Mouse (Mus musculus) macrophage (primary cell): Measurements from ENCODE around the gene Cercam. TPM values are rescaled to one million over a fixed set of nuclear protein-coding genes. Genes with fewer than 3 reads are reported as not detected.

Experiments used
- H3K27ac ChIP-seq: fragments of 350-480 bp; formaldehyde crosslinking; 2 replicates; pipeline ENCODE4 v1.9.0; 2021
- H3K36me3 ChIP-seq: fragments of 350-480 bp; formaldehyde crosslinking; 2 replicates; pipeline ENCODE4 v1.9.0; 2021; ENCODE audit errors: inconsistent target
- H3K4me3 ChIP-seq: fragments of 350-480 bp; formaldehyde crosslinking; 2 replicates; pipeline ENCODE4 v1.9.0; 2021; ENCODE audit errors: inconsistent target
- H3K79me2 ChIP-seq: fragments of 350-480 bp; formaldehyde crosslinking; 2 replicates; pipeline ENCODE4 v1.9.0; 2021; ENCODE audit errors: inconsistent target
- WGBS: methylation state at CpG from one replicate; pipeline ENCODE4 v1.1.7; 2026; ENCODE audit warnings: inconsistent platforms; ENCODE audit not compliant: missing documents; 5-methylcytosine and 5-hydroxymethylcytosine counted together
- polyA plus RNA-seq: library from polyadenylated mRNA; stranded (reverse); fragments of 250-400 nt; gene quantifications from 3 replicates; pipeline ENCODE4 v1.2.4, GENCODE M21; 2018; ENCODE audit warnings: inconsistent platforms
- total RNA-seq, 78 experiments: library from RNA; depleted of rRNA; stranded (reverse); fragments of 250-400 nt; gene quantifications; 1 replicate in 9 of 78; 2 replicates in 24 of 78; 3 replicates in 43 of 78; 4 replicates in 2 of 78; pipeline ENCODE4 v1.2.4; 2018; ENCODE audit warnings: inconsistent platforms in 56 of 78

Cercam gene
- 10 to 100 TPM in 15 of 26 experiments, 1 to 10 TPM in 11; 2.3 to 23.6 (median 12.3) TPM for total RNA-seq (2018; cell fraction: chromatin; rRNA removed)
- total RNA-seq (2018; cell fraction: cytosol; rRNA removed) = 10 to 100 TPM in 22 of 26 experiments, 1 to 10 TPM in 4; 8.8 to 26.8 (median 13.1) TPM
- 10 to 100 TPM in 25 of 26 experiments, 1 to 10 TPM in 1; 9.0 to 32.3 (median 17.0) TPM for total RNA-seq (2018; cell fraction: nucleus; rRNA removed)
- polyA plus RNA-seq = 7.3 to 16.8 TPM (median 15.9 TPM) in 3 replicates

GRCm38 (mm10) chr2:29868949-29869645 lies at the start of gene Cercam:
Gene Cercam (plus strand): TSS chr2:29869164.
- Histone ChIP-seq H3K27ac (peak within 1 kb of the TSS; percentile 54), H3K4me3 (peak within 1 kb of the TSS; percentile 58)

GRCm38 (mm10) chr2:29819363-29819762 lies 49.6 kb upstream of the Cercam start:
- Histone ChIP-seq H3K4me3 (no peak overlapping the region), H3K27ac (no peak overlapping the region), H3K79me2 (no peaks in the 10 kb centered on the region), H3K36me3 (peaks cover 18% of the 10 kb centered on the region; the same call in 1 of the 2 replicates)
- 74% methylated on average over 2 of the region's 2 CpGs for WGBS

More at GRCm38 (mm10) chr2:29868949-29869645, at the start of gene Cercam:
- WGBS = 1% methylated on average over 40 of the region's 44 CpGs
- Histone ChIP-seq H3K79me2 (no peaks in the 10 kb centered on the region), H3K36me3 (no peaks in the 10 kb centered on the region)

DNA sequence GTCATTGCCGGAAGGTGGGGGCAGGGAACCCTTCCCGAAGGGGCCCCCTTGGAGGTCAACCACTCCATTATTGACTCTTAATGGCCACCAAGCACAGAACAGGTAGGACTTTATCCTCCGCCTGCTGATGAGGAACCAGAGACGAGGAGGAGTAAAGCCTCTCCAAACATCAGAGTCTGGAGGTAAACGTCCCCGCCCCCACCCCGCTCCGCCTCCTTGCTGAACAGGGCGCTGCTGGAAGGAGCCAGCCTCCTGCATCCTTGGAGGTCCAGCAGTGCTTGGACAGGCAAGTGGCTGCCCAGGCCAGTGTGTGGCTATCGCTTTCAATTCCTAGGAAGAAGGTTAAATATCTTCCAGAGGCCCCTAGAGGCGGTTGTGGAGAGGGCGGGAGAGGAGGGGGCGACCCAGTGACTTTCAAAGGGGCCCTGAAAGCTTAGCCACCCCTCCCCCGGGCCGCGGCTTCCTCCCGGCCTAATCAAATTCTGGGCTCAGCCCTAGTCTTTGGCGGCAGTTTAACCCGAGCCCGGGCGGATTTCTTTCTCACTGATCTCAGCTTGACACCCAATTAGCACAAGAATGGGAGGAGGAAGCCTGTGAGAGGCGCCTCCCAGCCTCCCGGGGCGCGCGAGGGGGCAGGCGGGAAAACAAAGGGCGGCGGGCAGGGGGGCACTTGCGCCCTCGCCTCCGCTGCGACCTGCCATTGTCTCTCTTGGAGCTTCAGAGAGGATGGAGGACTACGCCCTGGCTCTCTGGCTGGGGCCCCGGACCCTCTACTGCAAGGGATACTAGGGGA lies 48.7 kb upstream of the Cercam start, which contains the start of gene Urm1:
TSS of gene Urm1 (plus strand) at position 51 of the 793 bp plus-strand sequence.
- peak within 1 kb of the TSS; percentile 42 for H3K4me3 ChIP-seq
- WGBS = 4% methylated on average over 35 of the region's 35 CpGs
- no peaks in the 10 kb centered on the region for H3K79me2 ChIP-seq
- H3K27ac ChIP-seq = peak within 1 kb of the TSS; percentile 31
- peaks cover 10% of the 10 kb centered on the region; the same call in 1 of the 2 replicates for H3K36me3 ChIP-seq

- Histone ChIP-seq H3K27ac (peak overlapping the region; percentile 85), H3K4me3 (peak overlapping the region; percentile 100), H3K36me3 (no peaks in the 10 kb centered on the region), H3K79me2 (peaks cover 42% of the 10 kb centered on the region)
- 14% methylated on average over 11 of the region's 11 CpGs for WGBS
These were observed 42.5 kb upstream of the Cercam start for GRCm38 (mm10) chr2:29826318-29826925.

- H3K27ac ChIP-seq = peak overlapping the region; percentile 85
- peaks cover 49% of the 10 kb centered on the region for H3K79me2 ChIP-seq
- H3K36me3 ChIP-seq = no peaks in the 10 kb centered on the region
- under 1% methylated on average over 38 of the region's 48 CpGs for WGBS
- peak overlapping the region; percentile 100 for H3K4me3 ChIP-seq
These were observed 41.8 kb upstream of the Cercam start for GRCm38 (mm10) chr2:29826926-29827708.

- WGBS = 1% methylated on average over 10 of the region's 12 CpGs
- Histone ChIP-seq H3K4me3 (peak overlapping the region; percentile 100), H3K27ac (peak overlapping the region; percentile 85), H3K79me2 (peaks cover 55% of the 10 kb centered on the region), H3K36me3 (no peaks in the 10 kb centered on the region; the same call in 1 of the 2 replicates)
These were observed 41.3 kb upstream of the Cercam start for GRCm38 (mm10) chr2:29827709-29828024.

DNA sequence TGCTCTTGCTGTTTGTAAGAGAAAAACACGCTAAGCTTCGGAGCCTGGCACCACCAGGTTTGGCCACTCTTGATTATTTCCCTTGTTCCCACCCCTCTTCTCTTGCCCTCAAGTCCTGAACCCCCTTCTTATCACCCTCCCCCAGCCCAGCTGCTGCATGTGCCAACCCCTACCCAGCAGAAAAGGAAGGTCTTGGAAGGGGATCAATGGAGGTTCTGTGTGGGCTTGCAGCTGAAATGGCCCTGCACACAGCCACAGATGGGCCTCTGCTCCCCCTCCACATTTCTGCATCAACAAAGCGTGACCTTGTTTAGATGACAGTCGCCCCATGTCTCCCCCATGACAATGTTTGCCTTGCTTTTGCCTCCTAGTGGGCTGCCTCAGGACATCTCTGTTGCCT lies 37.9 kb upstream of the Cercam start:
- no peak overlapping the region for H3K4me3 ChIP-seq
- H3K36me3 ChIP-seq = no peaks in the 10 kb centered on the region; the same call in 1 of the 2 replicates
- WGBS = 96% methylated on average over 4 of the region's 4 CpGs
- peaks cover 87% of the 10 kb centered on the region for H3K79me2 ChIP-seq
- no peak overlapping the region for H3K27ac ChIP-seq

- peaks cover 98% of the 10 kb centered on the region for H3K79me2 ChIP-seq
- WGBS = 95% methylated on average over 4 of the region's 5 CpGs
- peaks cover 15% of the 10 kb centered on the region for H3K36me3 ChIP-seq
- H3K4me3 ChIP-seq = no peak overlapping the region
- no peak overlapping the region for H3K27ac ChIP-seq
These were observed 35.2 kb upstream of the Cercam start for GRCm38 (mm10) chr2:29833796-29834195.

- no peak overlapping the region for H3K4me3 ChIP-seq
- WGBS = no CpG with 5 or more reads among the region's 2 CpGs
- peaks cover 19% of the 10 kb centered on the region for H3K36me3 ChIP-seq
- H3K27ac ChIP-seq = no peak overlapping the region
- H3K79me2 ChIP-seq = peaks cover 88% of the 10 kb centered on the region
These were observed 33.5 kb upstream of the Cercam start for GRCm38 (mm10) chr2:29835391-29835899.

DNA sequence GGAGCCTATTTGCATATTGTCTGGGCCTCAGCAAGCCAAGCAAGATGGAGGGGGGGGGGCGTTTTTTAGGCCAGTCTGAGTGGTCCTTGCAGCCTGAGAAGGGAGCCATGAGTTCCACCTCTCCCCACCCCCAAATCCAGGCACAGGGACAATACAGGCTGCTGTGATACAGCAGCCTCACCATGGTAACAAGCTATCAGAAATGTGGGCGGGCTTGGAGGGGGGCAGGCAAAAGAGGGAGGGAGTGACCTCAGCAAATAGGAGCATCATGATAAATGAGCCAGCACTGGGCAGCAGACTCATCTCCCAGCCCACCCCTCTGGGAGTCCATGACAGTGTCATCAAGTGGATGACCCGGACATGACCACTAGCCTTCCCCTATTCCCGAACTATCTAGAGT lies 29.5 kb upstream of the Cercam start:
- Histone ChIP-seq H3K79me2 (peaks cover 49% of the 10 kb centered on the region; the same call in 1 of the 2 replicates), H3K4me3 (no peak overlapping the region), H3K27ac (no peak overlapping the region), H3K36me3 (peaks cover 52% of the 10 kb centered on the region)
- 89% methylated on average over 4 of the region's 4 CpGs for WGBS

DNA sequence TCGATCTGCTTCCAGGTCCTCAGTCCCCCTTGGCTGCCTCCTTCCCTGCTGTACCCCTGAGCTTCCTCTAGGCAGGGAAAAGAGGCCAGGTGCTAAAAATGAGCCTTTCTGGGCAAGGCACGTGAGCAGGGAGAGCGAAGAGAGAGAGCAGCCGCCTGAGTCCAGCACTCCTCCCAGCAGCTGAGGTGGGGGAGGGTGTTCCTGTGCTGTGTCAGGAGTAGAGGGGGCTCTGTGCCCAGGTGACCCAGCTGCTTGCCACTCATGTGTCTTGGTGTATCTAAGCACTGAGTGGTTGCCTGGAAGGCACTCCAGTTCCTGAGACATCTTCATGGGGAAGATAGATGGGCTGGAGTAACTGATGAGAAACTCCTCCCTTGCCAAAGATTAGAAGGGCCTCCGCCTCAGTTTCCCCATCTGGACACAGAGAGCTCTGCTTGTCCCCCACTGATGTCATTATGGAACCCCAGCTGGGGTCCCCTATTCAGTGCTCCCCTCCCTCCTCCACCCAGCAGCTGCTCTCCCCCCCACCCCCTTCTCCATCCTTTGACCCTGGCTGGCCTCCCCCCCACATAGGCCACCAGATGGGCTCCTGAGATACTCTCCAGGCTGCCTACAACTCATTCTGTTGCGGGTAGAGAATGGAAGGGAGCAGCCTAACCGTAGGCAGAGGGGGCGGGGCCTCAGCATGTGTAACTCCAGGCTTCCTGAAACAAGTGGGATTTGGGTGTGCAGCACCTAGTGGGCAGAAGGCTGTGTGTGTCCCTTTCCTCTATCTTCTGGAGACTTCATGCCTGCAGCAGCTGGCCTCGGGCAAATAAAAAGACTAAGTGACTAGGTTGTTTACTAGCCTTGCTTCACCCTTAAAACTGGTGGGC lies 25.5 kb upstream of the Cercam start:
- no peak overlapping the region for H3K4me3 ChIP-seq
- peaks cover 40% of the 10 kb centered on the region; the same call in 1 of the 2 replicates for H3K36me3 ChIP-seq
- H3K27ac ChIP-seq = no peak overlapping the region
- 93% methylated on average over 9 of the region's 9 CpGs for WGBS
- H3K79me2 ChIP-seq = peaks cover 10% of the 10 kb centered on the region; the same call in 1 of the 2 replicates

DNA sequence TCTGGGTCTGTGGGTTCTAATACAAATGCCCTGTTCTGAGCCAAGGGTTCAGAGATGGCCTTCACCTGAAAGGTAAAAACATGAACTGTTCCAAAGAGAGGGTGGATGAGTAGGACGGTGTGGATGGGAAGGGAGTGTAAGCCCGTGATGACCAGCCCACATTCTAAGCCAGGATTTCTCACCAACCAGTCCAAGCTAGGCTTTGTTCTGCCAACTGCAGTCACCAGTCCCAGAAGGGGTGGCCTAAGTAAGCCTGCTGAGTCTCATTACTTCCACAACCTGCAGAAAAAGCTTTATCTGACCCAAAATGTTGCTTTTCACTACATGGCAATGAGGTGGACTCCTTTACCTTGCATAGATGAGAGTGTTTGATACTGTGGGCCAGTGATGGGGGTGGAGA lies 24.8 kb upstream of the Cercam start:
- peaks cover 33% of the 10 kb centered on the region; the same call in 1 of the 2 replicates for H3K36me3 ChIP-seq

DNA sequence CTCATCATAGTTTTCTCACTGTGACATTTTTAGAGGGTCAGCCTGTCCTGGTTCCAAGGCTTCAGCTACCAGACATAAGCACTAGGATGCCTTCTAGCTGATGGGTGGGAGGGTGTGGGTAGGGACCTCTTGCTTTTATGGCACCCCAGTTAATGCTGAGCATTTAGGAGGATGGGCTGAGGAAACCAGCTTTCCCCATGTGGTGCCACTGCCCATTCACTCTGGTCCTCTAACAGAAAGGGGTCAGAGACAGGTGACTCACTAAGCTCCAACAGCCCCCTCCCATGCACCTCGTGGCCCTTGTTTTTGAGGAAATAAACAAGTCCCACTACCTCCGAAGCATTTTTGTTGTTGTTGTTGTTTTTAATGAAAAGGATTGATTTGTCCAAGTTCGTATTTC lies 24.3 kb upstream of the Cercam start:
- Histone ChIP-seq H3K79me2 (no peaks in the 10 kb centered on the region), H3K36me3 (peaks cover 33% of the 10 kb centered on the region; the same call in 1 of the 2 replicates), H3K4me3 (no peak overlapping the region), H3K27ac (no peak overlapping the region)
- 93% methylated on average over 3 of the region's 3 CpGs for WGBS

More for the DNA sequence above, 24.8 kb upstream of the Cercam start:
- 100% methylated on average over 2 of the region's 2 CpGs for WGBS
- Histone ChIP-seq H3K79me2 (peaks cover 3% of the 10 kb centered on the region; the same call in 1 of the 2 replicates), H3K27ac (no peak overlapping the region), H3K4me3 (no peak overlapping the region)
